Mouse (Mus musculus) C2C12 (cell line): ENCODE measurements around the gene Gm30191. TPM values are rescaled to one million over a fixed set of nuclear protein-coding genes. Genes with fewer than 3 reads are reported as not detected.

Experiments
- H3K27me3 ChIP-seq: one replicate; pipeline ENCODE4 v1.6.1; 2011; ENCODE audit not compliant: control insufficient read depth, insufficient read depth, insufficient read length
- H3K36me3 ChIP-seq: one replicate; pipeline ENCODE4 v1.6.1; 2011; ENCODE audit not compliant: control insufficient read depth, insufficient read depth
- H3K4me3 ChIP-seq: one replicate; pipeline ENCODE4 v1.5.1; 2011; ENCODE audit warnings: mild to moderate bottlenecking, control low read depth; ENCODE audit not compliant: poor library complexity, insufficient read depth, severe bottlenecking
- H3K79me2 ChIP-seq: one replicate; pipeline ENCODE4 v1.6.1; 2011; ENCODE audit not compliant: control insufficient read depth, insufficient read depth
- H3K79me3 ChIP-seq: one replicate; pipeline ENCODE4 v1.6.1; 2011; ENCODE audit warnings: low read depth, control low read depth
- H3ac ChIP-seq: one replicate; pipeline ENCODE3; 2011; ENCODE audit warnings: low read depth; ENCODE audit not compliant: control insufficient read depth, insufficient read length
- CEBPB ChIP-seq: IDR thresholded peaks from one replicate; pipeline ENCODE4 v1.6.1; 2011; ENCODE audit warnings: low read depth, mild to moderate bottlenecking, control low read depth, moderate library complexity
- CTCF ChIP-seq: IDR thresholded peaks from one replicate; pipeline ENCODE4 v1.5.1; 2011; ENCODE audit not compliant: control insufficient read depth, insufficient read depth, insufficient read length
- FOSL1 ChIP-seq: IDR thresholded peaks from one replicate; pipeline ENCODE4 v1.8.0; 2011; ENCODE audit warnings: mild to moderate bottlenecking, low read length; ENCODE audit not compliant: poor library complexity, insufficient read depth, severe bottlenecking
- MAX ChIP-seq: IDR thresholded peaks from one replicate; pipeline ENCODE4 v1.6.1; 2011; ENCODE audit warnings: mild to moderate bottlenecking, control low read depth
- MYOD1 ChIP-seq: IDR thresholded peaks from one replicate; pipeline ENCODE4 v1.6.1; 2011; ENCODE audit warnings: low read depth; ENCODE audit not compliant: control insufficient read depth, insufficient read length
- MYOG ChIP-seq: IDR thresholded peaks from one replicate; pipeline ENCODE4 v1.6.1; 2011; ENCODE audit not compliant: control insufficient read depth, insufficient read length; ENCODE audit errors: extremely low read depth
- USF1 ChIP-seq: IDR thresholded peaks from one replicate; pipeline ENCODE4 v1.6.1; 2011; ENCODE audit warnings: low read depth, mild to moderate bottlenecking, control low read depth, moderate library complexity
- polyA plus RNA-seq: library from polyadenylated mRNA; unstranded; fragments of >200 nt; fragmentation: generic; extraction: Trizol; gene quantifications from one replicate; pipeline ENCODE4 v1.2.1, GENCODE M21; 2012; ENCODE audit warnings: missing spikeins

Gm30191 gene
- polyA plus RNA-seq, 1 experiment = not detected

DNA sequence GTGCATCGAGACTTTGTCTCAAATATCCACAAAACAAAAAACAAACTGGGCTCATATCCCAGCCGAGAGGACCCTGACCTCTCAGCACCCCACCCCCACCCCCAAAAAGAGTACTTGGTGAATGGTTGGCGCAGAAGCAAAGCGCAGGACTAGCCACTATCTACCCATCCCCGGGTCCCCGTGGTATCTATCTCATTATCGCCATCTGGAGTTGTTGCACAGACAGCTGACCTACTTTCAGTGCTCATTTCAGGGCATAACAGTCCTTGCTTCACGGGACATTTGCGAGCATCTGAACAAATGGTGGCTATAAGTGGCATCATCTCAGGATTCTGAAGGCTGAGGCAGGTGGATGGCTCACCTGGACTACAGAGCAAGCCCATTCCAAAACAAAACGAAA is 8.0 kb upstream of the Gm30191 start:
- no peaks in the 10 kb centered on the region for H3K79me3 ChIP-seq
- H3ac ChIP-seq = no peak overlapping the region
- no peaks in the 10 kb centered on the region for H3K79me2 ChIP-seq
- H3K36me3 ChIP-seq = no peaks in the 10 kb centered on the region
- H3K4me3 ChIP-seq = no peak overlapping the region
- H3K27me3 ChIP-seq = peaks cover 6% of the 10 kb centered on the region
- TF ChIP-seq USF1 (no peak), CTCF (no peak), MYOD1 (no peak), FOSL1 (no peak), MYOG (no peak), CEBPB (no peak), MAX (no peak)

DNA sequence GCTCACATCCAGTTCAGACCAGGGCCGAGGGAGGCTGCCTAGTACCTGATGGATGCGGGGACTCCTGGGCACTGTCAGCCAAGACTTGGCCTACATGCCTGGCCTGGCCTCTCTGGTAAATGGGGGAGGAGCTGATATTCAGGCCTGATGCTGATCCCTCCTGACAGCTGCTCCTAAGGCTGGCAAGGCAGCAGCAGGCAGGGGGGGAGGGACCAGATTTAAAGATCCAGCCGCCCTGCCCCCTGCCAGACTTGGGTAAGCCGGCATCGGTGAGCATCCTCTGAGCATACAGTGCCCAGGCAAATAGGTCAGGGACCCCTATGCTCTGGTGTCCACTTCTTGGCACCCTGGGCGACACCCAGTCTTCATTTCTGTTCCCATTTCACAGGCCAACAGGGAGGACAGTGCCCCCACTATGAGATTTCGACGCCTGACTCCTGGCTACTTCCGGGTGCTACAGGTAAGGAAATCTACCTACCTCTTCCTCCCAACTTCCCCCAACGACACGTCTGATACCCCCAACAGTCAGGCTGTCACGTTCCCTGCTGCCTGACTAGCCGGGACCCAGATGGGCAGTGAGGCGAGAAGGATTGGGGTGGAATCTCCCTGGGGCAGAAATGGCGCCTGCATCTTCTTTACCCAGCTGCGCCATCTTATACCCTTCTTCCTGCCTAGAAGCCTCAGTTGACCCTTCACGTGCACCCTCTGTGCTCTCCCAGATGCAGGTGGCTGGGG is 3.1 kb upstream of the Gm30191 start, which contains the start of gene E130218I03Rik:
TSS of gene E130218I03Rik (plus strand) at position 147 of the 735 bp plus-strand sequence.
- Histone ChIP-seq H3K79me2 (peaks cover 12% of the 10 kb centered on the region), H3K36me3 (no peaks in the 10 kb centered on the region), H3K27me3 (peaks cover 17% of the 10 kb centered on the region), H3K4me3 (peak within 1 kb of the TSS; percentile 60), H3K79me3 (peaks cover 3% of the 10 kb centered on the region), H3ac (no peak within 1 kb of the TSS)
- TF ChIP-seq USF1 (no peak), CEBPB (no peak), MAX (no peak), MYOG (no peak), MYOD1 (no peak), FOSL1 (no peak), CTCF (no peak)

DNA sequence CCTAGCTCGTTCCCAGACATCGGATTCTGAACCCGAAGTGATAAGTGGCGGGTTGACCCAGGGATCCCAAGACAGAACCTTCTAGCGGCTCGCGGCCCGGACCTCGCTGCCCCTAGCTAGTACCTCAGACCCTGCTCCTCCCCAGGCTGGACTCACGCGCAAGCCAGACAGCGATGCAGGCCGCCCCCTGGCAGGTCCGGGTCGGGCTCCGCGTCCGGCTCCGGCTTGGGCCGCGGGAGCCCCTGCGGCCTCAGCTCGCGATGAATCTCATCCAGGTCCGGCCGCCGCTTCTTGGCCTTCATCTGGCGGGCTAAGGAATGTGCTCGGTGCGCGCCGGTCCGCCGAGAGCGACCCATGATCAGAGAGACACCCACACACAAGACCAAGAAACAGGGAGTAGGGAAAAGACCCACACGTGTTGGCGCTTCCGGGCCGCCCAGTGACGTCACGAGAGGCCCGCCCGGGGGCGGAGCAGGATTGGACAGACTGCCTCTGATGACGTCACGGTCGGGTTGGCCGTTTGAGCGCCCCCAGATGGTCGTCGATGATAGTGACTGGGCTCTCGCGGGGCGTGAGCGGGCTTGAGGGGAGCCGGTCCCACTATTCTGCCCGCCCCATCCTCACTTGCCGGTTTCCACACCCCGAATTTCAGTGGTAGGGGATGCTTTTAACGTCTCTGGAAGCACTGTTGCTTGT is 1.4 kb upstream of the Gm30191 start, which contains the start of gene Zfp593:
TSS of gene Zfp593 (minus strand) at position 445 of the 696 bp plus-strand sequence.
- H3K27me3 ChIP-seq = peaks cover 26% of the 10 kb centered on the region
- peak within 1 kb of the TSS; percentile 60 for H3K4me3 ChIP-seq
- H3ac ChIP-seq = peak within 1 kb of the TSS; percentile 89
- H3K79me3 ChIP-seq = peaks cover 3% of the 10 kb centered on the region
- TF ChIP-seq MYOD1 (no peak), CTCF (peak; percentile 68), MAX (peak; percentile 80), USF1 (peak; percentile 20)
- no peaks in the 10 kb centered on the region for H3K36me3 ChIP-seq
- H3K79me2 ChIP-seq = peaks cover 12% of the 10 kb centered on the region

DNA sequence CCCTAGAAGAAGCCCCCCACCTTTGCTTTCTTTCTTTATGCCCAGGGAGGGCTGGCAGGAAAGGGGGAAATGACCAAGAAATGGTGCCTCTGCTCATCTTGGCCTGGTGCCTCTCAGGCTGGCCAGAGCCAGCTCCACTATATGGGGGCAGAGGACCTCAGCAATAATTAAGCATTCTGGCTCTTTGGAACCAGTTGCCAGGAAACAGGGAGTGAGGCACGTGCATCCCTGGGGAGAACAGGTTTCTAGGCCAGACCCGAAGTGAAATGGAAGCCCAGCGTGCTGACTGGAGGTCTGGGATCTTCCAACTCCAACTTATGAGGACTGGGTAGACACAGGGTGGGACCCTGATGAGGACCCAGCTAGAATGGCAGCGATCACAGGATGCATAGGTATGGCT is 479 bp upstream of the Gm30191 start:
- Histone ChIP-seq H3K79me3 (peaks cover 3% of the 10 kb centered on the region), H3ac (no peak overlapping the region), H3K36me3 (no peaks in the 10 kb centered on the region), H3K4me3 (no peak overlapping the region), H3K79me2 (peaks cover 12% of the 10 kb centered on the region), H3K27me3 (peaks cover 36% of the 10 kb centered on the region)
- no peak for TF ChIP-seq MAX
- no peak for TF ChIP-seq USF1
- no peak for TF ChIP-seq MYOG

DNA sequence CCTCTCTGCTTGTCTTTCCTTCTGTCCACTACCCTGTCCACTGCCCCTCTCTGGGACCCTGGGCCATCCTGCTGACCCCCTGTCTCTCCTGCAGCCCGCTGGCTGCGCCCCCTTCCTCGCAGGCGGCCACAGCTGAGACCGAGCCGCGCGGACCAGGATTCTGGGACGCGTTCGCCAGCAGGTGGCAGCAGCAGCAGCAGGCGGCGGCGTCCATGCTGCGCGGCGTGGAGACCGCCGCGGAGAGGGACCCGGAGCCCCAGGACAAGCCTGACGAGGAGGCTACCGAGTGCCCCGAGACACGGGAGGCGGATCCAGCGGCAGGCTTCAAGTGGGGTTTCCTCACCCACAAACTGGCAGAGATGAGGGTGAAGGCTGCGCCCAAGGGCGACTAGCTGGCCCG is 2.9 kb downstream of the Gm30191 start:
- Histone ChIP-seq H3K79me3 (peaks cover 3% of the 10 kb centered on the region), H3K79me2 (peaks cover 5% of the 10 kb centered on the region), H3K27me3 (peaks cover 69% of the 10 kb centered on the region), H3K4me3 (no peak overlapping the region), H3ac (no peak overlapping the region), H3K36me3 (no peaks in the 10 kb centered on the region)
- no peak for TF ChIP-seq USF1
- TF ChIP-seq MYOD1 = no peak
- TF ChIP-seq MYOG = no peak
- peak; percentile 96 for TF ChIP-seq CTCF
